Mouse (Mus musculus) kidney, embryonic 14.5 days (tissue): Measurements from ENCODE around the gene Rrp8. TPM values are rescaled to one million over a fixed set of nuclear protein-coding genes. Genes with fewer than 3 reads are reported as not detected.

Experiments used
- ATAC-seq: fragments of 200-750 bp; cut with Nextera tagmentation; 2 replicates; pipeline ENCODE4 v1.8.0; 2017; ENCODE audit warnings: moderate number of reproducible peaks, mild to moderate bottlenecking, moderate TSS enrichment, moderate library complexity; ENCODE audit not compliant: low FRiP score, low TSS enrichment
- H3K27ac ChIP-seq: fragments of 300-500 bp; sonication (generic); 2 replicates; pipeline ENCODE4 v1.5.1; 2014; ENCODE audit warnings: low read depth, mild to moderate bottlenecking, low read length, moderate library complexity, mixed read lengths
- H3K27me3 ChIP-seq: fragments of 300-500 bp; sonication (generic); 2 replicates; pipeline ENCODE4 v1.6.1; 2014; ENCODE audit warnings: mild to moderate bottlenecking, low read length; ENCODE audit not compliant: control insufficient read depth, insufficient read depth
- H3K36me3 ChIP-seq: fragments of 300-500 bp; sonication (generic); 2 replicates; pipeline ENCODE4 v1.6.1; 2014; ENCODE audit warnings: low read length, mixed read lengths; ENCODE audit not compliant: control insufficient read depth, insufficient read depth
- H3K4me1 ChIP-seq: fragments of 300-500 bp; sonication (generic); 2 replicates; pipeline ENCODE4 v1.6.1; 2014; ENCODE audit warnings: low read length, mixed read lengths; ENCODE audit not compliant: control insufficient read depth, insufficient read depth
- H3K4me2 ChIP-seq: fragments of 300-500 bp; sonication (generic); replicated peaks from 2 replicates; pipeline ENCODE4 v1.6.1; 2014; ENCODE audit warnings: low read depth, mild to moderate bottlenecking, low read length
- H3K4me3 ChIP-seq: fragments of 300-500 bp; sonication (generic); 2 replicates; pipeline ENCODE4 v1.5.1; 2014; ENCODE audit warnings: mild to moderate bottlenecking, low read length
- H3K9ac ChIP-seq: fragments of 300-500 bp; sonication (generic); 2 replicates; pipeline ENCODE4 v1.6.1; 2014; ENCODE audit warnings: low read depth, mild to moderate bottlenecking, low read length, moderate library complexity
- H3K9me3 ChIP-seq: fragments of 300-500 bp; sonication (generic); 2 replicates; pipeline ENCODE4 v1.6.1; 2016; ENCODE audit warnings: low read length; ENCODE audit not compliant: control insufficient read depth
- WGBS: fragments of 180-500 bp; shearing (Covaris S2); extraction: QIAGEN DNeasy Blood & Tissue Kit; methylation state at CpG from one replicate; pipeline ENCODE4 v1.1.7; 2014; 5-methylcytosine and 5-hydroxymethylcytosine counted together
- polyA plus RNA-seq: library from polyadenylated mRNA; unstranded; fragments of >200 nt; fragmentation: Nextera tagmentation; extraction: Ambion mirVana; gene quantifications from 2 replicates; pipeline ENCODE4 v1.2.1, GENCODE M21; 2014

Rrp8 gene
- 28.5 and 46.7 TPM in 2 replicates for polyA plus RNA-seq

DNA sequence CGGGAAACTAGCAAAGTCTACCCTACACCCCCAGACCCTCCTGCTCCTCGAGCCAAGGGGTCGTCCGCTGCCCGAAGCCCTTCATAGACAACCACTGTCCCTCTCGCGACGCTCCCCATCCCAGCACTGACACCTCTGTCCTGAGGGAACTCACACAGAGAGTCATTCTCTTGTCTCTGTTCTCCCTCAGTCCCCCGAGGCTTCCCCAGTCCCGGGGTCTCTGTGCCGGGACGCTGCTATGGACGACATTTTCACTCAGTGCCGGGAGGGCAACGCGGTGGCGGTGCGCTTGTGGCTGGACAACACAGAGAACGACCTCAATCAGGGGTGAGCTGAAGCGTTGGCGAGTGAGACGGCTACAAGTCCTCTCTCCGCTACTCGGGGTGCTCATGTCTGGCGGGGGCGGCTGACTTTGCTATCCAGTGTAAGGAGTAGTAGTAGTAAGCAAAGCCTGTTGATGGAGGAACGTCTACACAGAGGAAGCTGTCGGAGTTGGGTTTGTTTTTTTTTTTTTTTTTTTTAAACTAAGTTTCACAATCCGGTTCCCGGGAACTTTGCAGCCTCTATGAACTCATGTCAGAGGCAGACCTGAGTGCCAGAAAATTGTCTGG lies at the start of gene Rrp8:
Gene Rrp8, minus strand, starts transcription at position 475 of the 611 bp plus-strand sequence.
- H3K36me3 ChIP-seq, result peaks cover 53% of the 10 kb centered on the region

DNA sequence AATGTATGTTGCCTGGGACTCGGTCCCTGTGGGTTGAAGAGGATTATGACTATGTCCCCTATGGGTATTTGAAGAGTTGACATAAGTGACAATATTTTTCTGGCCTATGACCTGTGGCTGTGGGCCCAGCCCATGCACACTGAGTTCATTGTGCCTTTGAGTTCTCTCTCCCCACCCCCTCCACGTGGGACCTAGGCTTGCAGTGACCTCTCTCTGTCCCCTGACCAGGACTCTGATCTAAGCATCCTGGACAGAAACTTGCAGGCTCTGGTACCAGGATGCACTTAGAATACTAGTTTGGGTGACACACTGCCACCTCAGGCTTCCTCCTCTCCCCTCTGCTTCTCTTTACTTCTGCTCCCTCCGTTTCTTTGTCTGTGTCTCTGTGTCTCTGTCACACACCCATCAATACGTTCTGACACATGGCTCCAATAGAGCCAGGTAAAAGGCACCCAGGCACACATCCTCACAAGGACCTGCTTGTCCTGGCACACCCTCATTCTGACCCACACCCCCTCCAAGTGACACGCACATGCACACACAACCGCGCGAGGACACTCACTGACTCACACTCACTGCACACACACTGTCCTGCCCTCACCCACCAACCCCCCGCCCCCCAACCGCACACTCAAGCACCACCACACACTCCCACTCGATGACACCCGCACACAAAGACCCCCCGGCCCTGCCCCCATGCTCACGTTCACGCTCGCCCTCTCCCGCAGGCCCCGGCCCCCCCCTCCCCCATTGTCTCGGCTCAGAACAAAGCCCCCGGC lies 49.5 kb upstream of the Rrp8 start:
- H3K4me3 ChIP-seq, result peak overlapping the region; percentile 88
- peak; percentile 71 for ATAC-seq
- WGBS, result 6% methylated on average over 20 of the region's 20 CpGs
- peak overlapping the region; percentile 97 for H3K9ac ChIP-seq
- H3K9me3 ChIP-seq, result no peaks in the 10 kb centered on the region
- H3K27me3 ChIP-seq, result no peaks in the 10 kb centered on the region
- H3K4me2 ChIP-seq, result peak overlapping the region; percentile 70
- peaks cover 26% of the 10 kb centered on the region for H3K4me1 ChIP-seq
- peaks cover 12% of the 10 kb centered on the region for H3K36me3 ChIP-seq
- H3K27ac ChIP-seq, result peak overlapping the region; percentile 88

More for the DNA sequence above, at the start of gene Rrp8:
- H3K27me3 ChIP-seq, result no peaks in the 10 kb centered on the region
- H3K27ac ChIP-seq, result peak within 1 kb of the TSS; percentile 83
- 0% methylated on average over 30 of the region's 30 CpGs for WGBS
- H3K4me2 ChIP-seq, result peak within 1 kb of the TSS; percentile 50
- no peaks in the 10 kb centered on the region for H3K9me3 ChIP-seq
- peaks cover 22% of the 10 kb centered on the region for H3K4me1 ChIP-seq
- H3K9ac ChIP-seq, result peak within 1 kb of the TSS; percentile 90
- H3K4me3 ChIP-seq, result peak within 1 kb of the TSS; percentile 90
- 0 out of 2 replicates have a peak, but pooled peaks have one; percentile 1 for ATAC-seq

- Histone ChIP-seq H3K27me3 (no peaks in the 10 kb centered on the region), H3K27ac (no peak overlapping the region; the same call in 1 of the 2 replicates), H3K4me2 (peak overlapping the region; percentile 70), H3K9ac (no peak overlapping the region), H3K4me3 (no peak overlapping the region), H3K36me3 (peaks cover 28% of the 10 kb centered on the region), H3K4me1 (peaks cover 26% of the 10 kb centered on the region), H3K9me3 (no peaks in the 10 kb centered on the region)
- 13% methylated on average over 4 of the region's 4 CpGs for WGBS
- ATAC-seq, result no peak
Observed at GRCm38 (mm10) chr7:105784556-105784955, 47.4 kb upstream of the Rrp8 start.

DNA sequence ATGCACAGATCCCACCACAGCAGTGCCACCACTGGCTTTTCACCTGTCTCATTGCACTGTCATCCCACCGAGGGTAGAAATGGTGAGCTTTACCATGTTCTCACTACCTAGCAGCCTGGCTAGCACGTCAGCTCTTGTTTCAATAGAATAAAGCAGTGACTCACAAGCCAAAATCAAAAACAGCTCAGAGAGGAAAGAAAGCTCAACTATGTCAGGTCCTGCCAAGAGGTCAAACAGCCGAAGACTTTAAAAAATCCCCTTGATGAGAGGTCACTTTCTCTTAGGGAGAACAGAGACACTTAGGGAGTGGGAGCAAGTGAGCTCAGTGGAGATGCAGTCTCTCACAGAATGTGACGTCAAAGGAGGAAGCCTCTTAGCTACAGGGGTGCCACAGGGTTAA lies 46.7 kb upstream of the Rrp8 start:
- Histone ChIP-seq H3K36me3 (peaks cover 30% of the 10 kb centered on the region), H3K9ac (no peak overlapping the region; the same call in 1 of the 2 replicates), H3K9me3 (no peaks in the 10 kb centered on the region), H3K4me2 (0 out of 2 replicates have a peak overlapping the region, but pooled peaks have one; percentile 11), H3K4me1 (peaks cover 32% of the 10 kb centered on the region), H3K27ac (no peak overlapping the region), H3K27me3 (no peaks in the 10 kb centered on the region), H3K4me3 (no peak overlapping the region)
- 41% methylated on average over 4 of the region's 4 CpGs for WGBS
- ATAC-seq, result no peak

DNA sequence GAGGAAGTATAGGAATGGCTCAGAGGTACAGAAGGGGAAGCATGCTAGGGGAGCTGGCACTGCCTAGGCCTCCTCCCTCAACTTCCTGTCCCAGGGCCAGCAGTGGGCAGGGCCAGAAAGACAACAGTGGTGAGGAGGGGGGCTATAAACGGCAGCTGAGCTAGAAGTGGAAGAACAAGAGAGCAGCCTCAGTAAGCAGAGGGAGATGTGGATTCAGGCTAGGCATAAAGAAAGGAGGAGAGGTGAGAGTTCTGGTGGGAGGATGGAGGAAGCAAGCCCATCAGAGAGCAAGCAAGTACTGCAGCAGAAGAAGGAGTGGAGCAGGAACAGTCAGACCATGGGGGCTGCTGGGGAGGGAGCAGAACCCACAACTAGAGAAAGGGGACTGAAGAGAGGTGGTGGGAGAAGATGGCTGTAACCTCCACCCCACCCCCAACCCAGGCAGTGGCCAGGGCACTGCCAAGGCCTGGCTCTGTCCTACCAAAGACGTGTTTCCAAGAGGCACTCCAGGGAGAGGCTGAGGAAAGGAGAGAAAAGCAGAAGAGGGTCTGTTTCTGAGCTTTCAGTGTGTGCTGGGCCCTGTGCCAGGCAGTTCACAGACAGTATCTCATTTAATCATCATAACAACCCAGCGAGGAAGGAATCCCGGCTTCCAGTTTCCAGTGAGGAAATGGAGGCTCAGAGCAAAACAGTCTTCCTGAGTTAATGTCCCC lies 41.5 kb upstream of the Rrp8 start:
- ATAC-seq, result peak; percentile 83
- Histone ChIP-seq H3K4me3 (peak overlapping the region; percentile 18), H3K9me3 (no peaks in the 10 kb centered on the region), H3K36me3 (peaks cover 28% of the 10 kb centered on the region), H3K27me3 (no peaks in the 10 kb centered on the region), H3K4me1 (peaks cover 44% of the 10 kb centered on the region), H3K4me2 (peak overlapping the region; percentile 33), H3K9ac (peak overlapping the region; percentile 42; the same call in 1 of the 2 replicates), H3K27ac (peak overlapping the region; percentile 84)
- WGBS, result 12% methylated on average over 4 of the region's 4 CpGs

- Histone ChIP-seq H3K27ac (peak overlapping the region; percentile 84), H3K27me3 (no peaks in the 10 kb centered on the region), H3K4me1 (peaks cover 45% of the 10 kb centered on the region), H3K36me3 (peaks cover 25% of the 10 kb centered on the region), H3K4me2 (peak overlapping the region; percentile 33), H3K4me3 (peak overlapping the region; percentile 18), H3K9ac (peak overlapping the region; percentile 42), H3K9me3 (no peaks in the 10 kb centered on the region)
- peak; percentile 82 for ATAC-seq
- WGBS, result 22% methylated on average over 13 of the region's 13 CpGs
Observed at GRCm38 (mm10) chr7:105777797-105778552, 40.8 kb upstream of the Rrp8 start.

GRCm38 (mm10) chr7:105777316-105777715 lies 40.1 kb upstream of the Rrp8 start:
- H3K9ac ChIP-seq, result no peak overlapping the region
- peaks cover 45% of the 10 kb centered on the region for H3K4me1 ChIP-seq
- WGBS, result 89% methylated on average over 1 of the region's 1 CpGs
- ATAC-seq, result no peak
- peak overlapping the region; percentile 18; the same call in 1 of the 2 replicates for H3K4me3 ChIP-seq
- H3K4me2 ChIP-seq, result peak overlapping the region; percentile 33; the same call in 1 of the 2 replicates
- peak overlapping the region; percentile 84; the same call in 1 of the 2 replicates for H3K27ac ChIP-seq
- H3K27me3 ChIP-seq, result no peaks in the 10 kb centered on the region
- H3K36me3 ChIP-seq, result peaks cover 31% of the 10 kb centered on the region
- H3K9me3 ChIP-seq, result no peaks in the 10 kb centered on the region

- 84% methylated on average over 2 of the region's 2 CpGs for whole genome bisulfite sequencing
- no peak overlapping the region for H3K9ac ChIP-seq
- ATAC-seq, result no peak
- H3K4me3 ChIP-seq, result no peak overlapping the region
- peaks cover 31% of the 10 kb centered on the region for H3K36me3 ChIP-seq
- H3K9me3 ChIP-seq, result no peaks in the 10 kb centered on the region
- no peaks in the 10 kb centered on the region for H3K27me3 ChIP-seq
- no peak overlapping the region for H3K4me2 ChIP-seq
- H3K4me1 ChIP-seq, result peaks cover 46% of the 10 kb centered on the region
- H3K27ac ChIP-seq, result no peak overlapping the region
Observed at GRCm38 (mm10) chr7:105776026-105776425, 38.8 kb upstream of the Rrp8 start.
